Mouse (Mus musculus) embryonic facial prominence, embryonic 15.5 days (tissue): Measurements from ENCODE around the gene Sepsecs. TPM values are rescaled to one million over a fixed set of nuclear protein-coding genes. Genes with fewer than 3 reads are reported as not detected.

ENCODE experiments used
- ATAC-seq: fragments of 200-750 bp; cut with Nextera tagmentation; 2 replicates; pipeline ENCODE4 v1.8.0; 2017; ENCODE audit warnings: low read depth, moderate TSS enrichment; ENCODE audit not compliant: insufficient number of reproducible peaks, low FRiP score, low TSS enrichment
- H3K27ac ChIP-seq: fragments of 300-500 bp; sonication (generic); replicated peaks from 2 replicates; pipeline ENCODE4 v1.5.1; 2015; ENCODE audit warnings: mild to moderate bottlenecking, inconsistent platforms
- H3K27me3 ChIP-seq: fragments of 300-500 bp; sonication (generic); 2 replicates; pipeline ENCODE4 v1.6.1; 2015; ENCODE audit warnings: inconsistent platforms
- H3K36me3 ChIP-seq: fragments of 300-500 bp; sonication (generic); 2 replicates; pipeline ENCODE4 v1.6.1; 2015; ENCODE audit warnings: mild to moderate bottlenecking, inconsistent platforms
- H3K4me1 ChIP-seq: fragments of 300-500 bp; sonication (generic); 2 replicates; pipeline ENCODE4 v1.6.1; 2015; ENCODE audit warnings: inconsistent platforms
- H3K4me2 ChIP-seq: fragments of 300-500 bp; sonication (generic); replicated peaks from 2 replicates; pipeline ENCODE4 v1.6.1; 2015; ENCODE audit warnings: mild to moderate bottlenecking, inconsistent platforms
- H3K4me3 ChIP-seq: fragments of 300-500 bp; sonication (generic); replicated peaks from 2 replicates; pipeline ENCODE4 v1.5.1; 2015; ENCODE audit warnings: mild to moderate bottlenecking, inconsistent platforms
- H3K9ac ChIP-seq: fragments of 300-500 bp; sonication (generic); 2 replicates; pipeline ENCODE4 v1.6.1; 2015; ENCODE audit warnings: inconsistent platforms
- H3K9me3 ChIP-seq: fragments of 300-500 bp; sonication (generic); replicated peaks from 2 replicates; pipeline ENCODE4 v1.6.1; 2016; ENCODE audit warnings: inconsistent platforms
- WGBS: fragments of 180-500 bp; shearing (Covaris S2); methylation state at CpG from one replicate; pipeline ENCODE4 v1.1.7; 2015; 5-methylcytosine and 5-hydroxymethylcytosine counted together
- polyA plus RNA-seq: library from polyadenylated mRNA; unstranded; fragments of >200 nt; fragmentation: Nextera tagmentation; extraction: Ambion mirVana; gene quantifications from 2 replicates; pipeline ENCODE4 v1.2.1, GENCODE M21; 2015

Gene Sepsecs
- polyA plus RNA-seq, 1 experiment from 2014 or later, result 8.7 TPM

DNA sequence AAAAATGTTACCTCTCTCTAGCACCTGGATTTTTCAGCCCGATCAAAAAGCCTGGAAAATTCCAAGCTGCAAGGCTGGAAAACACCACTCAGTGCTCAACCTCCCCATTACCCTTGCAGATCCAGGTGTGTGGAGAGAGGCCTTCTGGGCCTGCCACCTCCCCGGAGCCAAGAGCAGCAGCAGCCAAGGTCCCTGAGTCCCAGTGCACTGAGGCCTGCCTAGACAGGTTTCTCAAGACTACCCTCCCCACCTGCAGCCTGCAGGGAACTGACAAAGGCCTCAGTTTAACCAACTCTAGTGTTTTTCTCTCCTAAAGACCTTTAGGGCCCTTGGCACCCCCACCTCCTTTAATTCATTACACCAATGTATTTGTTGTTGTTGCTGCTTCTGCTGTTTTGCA, 46.4 kb downstream of the Sepsecs start:
- no peak overlapping the region for H3K4me2 ChIP-seq
- peaks cover 20% of the 10 kb centered on the region for H3K4me1 ChIP-seq
- no peak overlapping the region for H3K9ac ChIP-seq
- peak overlapping the region; percentile 44; the same call in 1 of the 2 replicates for H3K27ac ChIP-seq
- 65% methylated on average over 2 of the region's 2 CpGs for WGBS
- no peaks in the 10 kb centered on the region for H3K36me3 ChIP-seq
- no peaks in the 10 kb centered on the region for H3K27me3 ChIP-seq
- no peaks in the 10 kb centered on the region for H3K9me3 ChIP-seq
- ATAC-seq, result peak; percentile 20; the same call in 1 of the 2 replicates
- no peak overlapping the region for H3K4me3 ChIP-seq

DNA sequence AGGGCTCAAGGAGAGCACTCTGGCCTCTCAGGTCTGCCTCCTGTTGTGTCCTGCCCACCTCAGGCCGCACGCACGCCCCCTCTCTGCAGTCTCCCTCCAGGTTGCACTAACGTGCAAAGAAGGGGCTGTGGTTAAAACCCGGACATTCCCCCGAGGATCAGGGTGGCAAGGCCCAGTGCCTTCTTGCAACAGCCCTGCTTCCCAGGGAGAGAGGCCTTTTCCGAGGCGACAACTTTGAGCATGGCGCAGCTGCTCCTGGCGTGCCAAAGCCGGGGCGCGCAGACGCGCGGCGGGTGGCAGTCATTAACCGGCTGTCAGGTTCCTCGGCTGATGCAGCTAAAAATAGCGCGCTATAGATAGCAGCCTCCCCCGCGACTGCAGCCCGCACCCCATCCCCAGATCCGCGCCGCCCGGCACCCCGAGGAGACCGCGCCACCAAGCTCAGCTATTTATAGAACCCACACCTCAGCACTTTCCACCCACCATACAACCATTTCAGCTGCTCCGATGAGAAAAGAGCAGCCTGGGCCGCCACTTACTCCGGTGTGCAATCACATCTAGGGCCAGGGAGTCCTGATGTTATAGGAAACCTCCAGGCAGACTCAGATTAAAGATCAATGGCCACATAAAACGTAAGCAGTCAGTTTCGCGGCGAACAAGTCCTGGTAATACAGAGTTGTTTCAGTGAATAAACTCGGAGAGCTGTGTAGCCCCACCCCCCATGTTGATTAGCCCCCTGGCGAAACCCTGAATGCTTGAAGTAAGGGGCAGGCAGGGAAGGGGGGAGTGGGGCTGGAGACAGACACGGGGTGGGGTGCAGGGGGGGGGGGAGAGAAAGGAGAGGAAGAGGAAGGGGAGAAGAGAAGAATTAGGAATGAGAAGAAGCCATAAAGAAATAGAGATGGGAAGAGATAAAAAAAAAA, 50.9 kb downstream of the Sepsecs start:
- WGBS, result 1% methylated on average over 41 of the region's 41 CpGs

GRCm38 (mm10) chr5:52617711-52618347, 51.7 kb downstream of the Sepsecs start:
- Histone ChIP-seq H3K4me3 (peak overlapping the region; percentile 39), H3K27me3 (no peaks in the 10 kb centered on the region), H3K9me3 (no peaks in the 10 kb centered on the region), H3K4me1 (peaks cover 43% of the 10 kb centered on the region), H3K9ac (no peak overlapping the region), H3K36me3 (no peaks in the 10 kb centered on the region), H3K27ac (peak overlapping the region; percentile 73; the same call in 1 of the 2 replicates), H3K4me2 (peak overlapping the region; percentile 69)
- ATAC-seq, result peak; percentile 56
- 46% methylated on average over 9 of the region's 9 CpGs for WGBS

More for the DNA sequence above, 50.9 kb downstream of the Sepsecs start:
- Histone ChIP-seq H3K9me3 (no peaks in the 10 kb centered on the region), H3K4me2 (peak overlapping the region; percentile 69), H3K4me3 (peak overlapping the region; percentile 39), H3K27me3 (no peaks in the 10 kb centered on the region), H3K4me1 (peaks cover 44% of the 10 kb centered on the region), H3K9ac (no peak overlapping the region), H3K27ac (peak overlapping the region; percentile 73; the same call in 1 of the 2 replicates), H3K36me3 (no peaks in the 10 kb centered on the region)
- peak; percentile 61; the same call in 1 of the 2 replicates for ATAC-seq

DNA sequence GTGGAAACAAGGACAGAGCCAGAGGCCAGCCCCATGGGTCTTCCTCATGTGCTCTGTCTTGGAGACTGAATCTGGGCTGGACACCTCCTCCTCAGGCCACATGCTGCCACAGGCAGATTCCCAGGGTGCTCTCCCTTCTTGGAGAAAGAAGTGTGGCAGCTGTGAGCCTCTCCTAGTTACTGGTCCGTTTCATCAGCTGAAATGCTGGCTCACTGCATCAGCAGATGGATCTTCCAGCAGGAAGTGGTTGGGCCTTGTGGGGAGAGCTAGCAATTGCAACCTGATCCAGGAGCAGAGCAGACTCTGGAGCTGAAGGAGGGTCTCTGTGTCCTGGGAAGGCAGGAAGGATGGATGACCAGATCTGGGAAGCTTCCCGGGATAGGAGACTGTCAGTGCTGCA, 53.0 kb downstream of the Sepsecs start:
- no peaks in the 10 kb centered on the region for H3K9me3 ChIP-seq
- no peak overlapping the region for H3K4me3 ChIP-seq
- no peaks in the 10 kb centered on the region for H3K27me3 ChIP-seq
- H3K4me2 ChIP-seq, result no peak overlapping the region
- H3K36me3 ChIP-seq, result no peaks in the 10 kb centered on the region
- H3K9ac ChIP-seq, result no peak overlapping the region
- peak overlapping the region; percentile 76 for H3K27ac ChIP-seq
- ATAC-seq, result peak; percentile 58; the same call in 1 of the 2 replicates
- peaks cover 41% of the 10 kb centered on the region for H3K4me1 ChIP-seq
- 18% methylated on average over 2 of the region's 2 CpGs for WGBS

- 56% methylated on average over 9 of the region's 9 CpGs for WGBS
- Histone ChIP-seq H3K36me3 (no peaks in the 10 kb centered on the region), H3K9me3 (no peaks in the 10 kb centered on the region), H3K4me3 (no peak overlapping the region), H3K4me2 (no peak overlapping the region), H3K9ac (no peak overlapping the region), H3K4me1 (peaks cover 44% of the 10 kb centered on the region), H3K27ac (peak overlapping the region; percentile 76; the same call in 1 of the 2 replicates), H3K27me3 (no peaks in the 10 kb centered on the region)
- no peak for ATAC-seq
These were observed 54.1 kb downstream of the Sepsecs start for GRCm38 (mm10) chr5:52615421-52615820.

GRCm38 (mm10) chr5:52614686-52615085, 54.8 kb downstream of the Sepsecs start:
- Histone ChIP-seq H3K27ac (peak overlapping the region; percentile 25; the same call in 1 of the 2 replicates), H3K4me2 (no peak overlapping the region), H3K4me1 (peaks cover 47% of the 10 kb centered on the region), H3K36me3 (no peaks in the 10 kb centered on the region), H3K4me3 (no peak overlapping the region), H3K27me3 (no peaks in the 10 kb centered on the region), H3K9ac (no peak overlapping the region), H3K9me3 (no peaks in the 10 kb centered on the region)
- no peak for ATAC-seq
- 73% methylated on average over 4 of the region's 4 CpGs for WGBS

GRCm38 (mm10) chr5:52612776-52613175, 56.7 kb downstream of the Sepsecs start:
- H3K36me3 ChIP-seq, result no peaks in the 10 kb centered on the region
- WGBS, result 81% methylated on average over 8 of the region's 8 CpGs
- H3K9ac ChIP-seq, result no peak overlapping the region
- H3K4me1 ChIP-seq, result peaks cover 35% of the 10 kb centered on the region
- no peak overlapping the region for H3K4me2 ChIP-seq
- no peak overlapping the region for H3K4me3 ChIP-seq
- H3K27ac ChIP-seq, result no peak overlapping the region
- H3K9me3 ChIP-seq, result 0 out of 2 replicates have a peak, but pooled peaks cover 6% of the 10 kb centered on the region
- H3K27me3 ChIP-seq, result no peaks in the 10 kb centered on the region
- no peak for ATAC-seq

- H3K9me3 ChIP-seq, result 0 out of 2 replicates have a peak, but pooled peaks cover 6% of the 10 kb centered on the region
- no peak overlapping the region for H3K27ac ChIP-seq
- peaks cover 21% of the 10 kb centered on the region for H3K4me1 ChIP-seq
- no peak overlapping the region for H3K4me2 ChIP-seq
- no peak overlapping the region for H3K4me3 ChIP-seq
- ATAC-seq, result no peak
- H3K9ac ChIP-seq, result no peak overlapping the region
- H3K36me3 ChIP-seq, result no peaks in the 10 kb centered on the region
- WGBS, result 67% methylated on average over 10 of the region's 10 CpGs
- no peaks in the 10 kb centered on the region for H3K27me3 ChIP-seq
These were observed 58.1 kb downstream of the Sepsecs start for GRCm38 (mm10) chr5:52611315-52611895.

- H3K36me3 ChIP-seq, result no peaks in the 10 kb centered on the region
- ATAC-seq, result no peak
- WGBS, result 42% methylated on average over 4 of the region's 4 CpGs
- no peak overlapping the region; the same call in 1 of the 2 replicates for H3K27ac ChIP-seq
- no peak overlapping the region for H3K4me3 ChIP-seq
- H3K9me3 ChIP-seq, result 0 out of 2 replicates have a peak, but pooled peaks cover 6% of the 10 kb centered on the region
- H3K4me2 ChIP-seq, result no peak overlapping the region
- H3K9ac ChIP-seq, result no peak overlapping the region
- H3K27me3 ChIP-seq, result no peaks in the 10 kb centered on the region
- peaks cover 15% of the 10 kb centered on the region for H3K4me1 ChIP-seq
These were observed 59.2 kb downstream of the Sepsecs start for GRCm38 (mm10) chr5:52610306-52610705.

- Histone ChIP-seq H3K9me3 (0 out of 2 replicates have a peak, but pooled peaks cover 6% of the 10 kb centered on the region), H3K4me3 (no peak overlapping the region), H3K27me3 (no peaks in the 10 kb centered on the region), H3K4me2 (no peak overlapping the region), H3K27ac (peak overlapping the region; percentile 35; the same call in 1 of the 2 replicates), H3K36me3 (no peaks in the 10 kb centered on the region), H3K4me1 (peaks cover 16% of the 10 kb centered on the region), H3K9ac (no peak overlapping the region)
- no peak for ATAC-seq
- 56% methylated on average over 10 of the region's 10 CpGs for WGBS
These were observed 59.8 kb downstream of the Sepsecs start for GRCm38 (mm10) chr5:52609672-52610071.

DNA sequence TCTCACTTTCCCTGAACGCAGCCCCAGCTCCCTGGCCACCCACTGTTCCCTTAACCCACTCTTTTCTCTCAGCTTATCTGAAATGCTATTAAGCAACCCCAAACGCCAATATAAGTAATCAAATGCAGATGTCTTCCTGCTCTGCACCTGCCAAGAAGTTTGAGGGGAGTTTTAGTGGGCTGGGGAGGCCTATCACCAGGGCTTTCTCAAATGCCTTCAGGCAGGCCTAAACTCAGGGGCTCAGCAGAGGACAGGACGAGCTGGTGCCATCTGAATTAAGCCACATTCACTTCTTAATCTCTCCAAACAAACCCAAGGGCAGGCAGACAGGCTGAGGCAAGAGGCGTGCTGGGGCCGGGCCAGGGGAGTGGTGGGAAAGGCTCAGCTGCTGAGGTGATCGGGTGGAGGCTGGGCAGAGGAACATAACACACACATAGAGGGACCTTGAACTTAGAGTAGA, 64.9 kb downstream of the Sepsecs start:
- peak; percentile 79 for ATAC-seq
- Histone ChIP-seq H3K27ac (peak overlapping the region; percentile 68), H3K4me1 (peaks cover 15% of the 10 kb centered on the region), H3K9me3 (0 out of 2 replicates have a peak, but pooled peaks cover 6% of the 10 kb centered on the region), H3K36me3 (no peaks in the 10 kb centered on the region), H3K4me3 (no peak overlapping the region), H3K4me2 (no peak overlapping the region), H3K9ac (no peak overlapping the region), H3K27me3 (no peaks in the 10 kb centered on the region)
- 17% methylated on average over 6 of the region's 6 CpGs for WGBS
